Mouse (Mus musculus) left cerebral cortex, postnatal 10 days (tissue): ENCODE measurements around the gene Tpk1. TPM values are rescaled to one million over a fixed set of nuclear protein-coding genes. Genes with fewer than 3 reads are reported as not detected.

Source experiments
- DNase-seq, 2 experiments: peaks; one replicate each; pipeline ENCODE4 v3.0.0; 2021 to 2022; ENCODE audit warnings: low spot score in 2 of 2, mixed read lengths in 1 of 2; ENCODE audit errors: extremely low spot score in 1 of 2
- intact Hi-C: fragments of 180-260 bp; cut with DNase I; formaldehyde crosslinking; loops from one replicate; pipeline ENCODE4 v1.15.1; 2025
- total RNA-seq, 2 experiments: library from RNA; stranded (reverse); gene quantifications; 2 replicates each; pipeline ENCODE4 v1.2.3; 2021

Gene Tpk1
- total RNA-seq, 2 experiments from 2014 or later: 3.1 to 5.5 TPM

GRCm38 (mm10) chr6:43337491-43337961 lies 328.6 kb downstream of the Tpk1 start:
- peak in 1 of 2 experiments; percentile 34 for DNase-seq
- intact Hi-C loops: no loop called here

GRCm38 (mm10) chr6:43335619-43336234 lies 330.4 kb downstream of the Tpk1 start:
- intact Hi-C loops: no loop called here
- peak in 1 of 2 experiments; percentile 27 for DNase-seq

GRCm38 (mm10) chr6:43333479-43333878 lies 332.6 kb downstream of the Tpk1 start:
- DNase-seq: no peak
- intact Hi-C loops: no loop called here

GRCm38 (mm10) chr6:43312961-43313656 lies 353.0 kb downstream of the Tpk1 start:
- intact Hi-C loops: no loop called here

GRCm38 (mm10) chr6:43312546-43312945 lies 353.5 kb downstream of the Tpk1 start:
- intact Hi-C loops: no loop called here
- DNase-seq: no peak

More at GRCm38 (mm10) chr6:43312961-43313656, 353.0 kb downstream of the Tpk1 start:
- DNase-seq: no peak

GRCm38 (mm10) chr6:43310071-43310470 lies 356.0 kb downstream of the Tpk1 start:
- no peak for DNase-seq
- intact Hi-C loops: no loop called here

GRCm38 (mm10) chr6:43309454-43309853 lies 356.6 kb downstream of the Tpk1 start, which contains the start of gene Nobox:
Gene Nobox, minus strand, starts transcription at chr6:43309554.
- intact Hi-C loops: no loop called here
- no peak for DNase-seq

- peak in 1 of 2 experiments; percentile 68 for DNase-seq
These were observed 368.6 kb downstream of the Tpk1 start for GRCm38 (mm10) chr6:43297508-43297850.

GRCm38 (mm10) chr6:43296798-43297507 lies 369.1 kb downstream of the Tpk1 start:
- peak in 1 of 2 experiments; percentile 54 for DNase-seq

More at GRCm38 (mm10) chr6:43297508-43297850, 368.6 kb downstream of the Tpk1 start:
- intact Hi-C loops: loop anchor here (5.0 to 10.0 kb wide), 2 partner anchors 273 to 430 kb away; no protein-coding TSS in a partner anchor

GRCm38 (mm10) chr6:43295908-43296307 lies 370.2 kb downstream of the Tpk1 start:
- no peak for DNase-seq
- intact Hi-C loops: loop anchor here (5.0 to 10.0 kb wide), 2 partner anchors 271 to 429 kb away; no protein-coding TSS in a partner anchor

More at GRCm38 (mm10) chr6:43296798-43297507, 369.1 kb downstream of the Tpk1 start:
- intact Hi-C loops: loop anchor here (5.0 to 10.0 kb wide), 2 partner anchors 272 to 430 kb away; no protein-coding TSS in a partner anchor
